Mouse (Mus musculus): ENCODE data around the gene Afmid. TPM values are rescaled to one million over a fixed set of nuclear protein-coding genes. Genes with fewer than 3 reads are reported as not detected.

The Afmid gene
- polyA plus RNA-seq, 1 experiment from 2014 or later, result 7.2 TPM

DNA sequence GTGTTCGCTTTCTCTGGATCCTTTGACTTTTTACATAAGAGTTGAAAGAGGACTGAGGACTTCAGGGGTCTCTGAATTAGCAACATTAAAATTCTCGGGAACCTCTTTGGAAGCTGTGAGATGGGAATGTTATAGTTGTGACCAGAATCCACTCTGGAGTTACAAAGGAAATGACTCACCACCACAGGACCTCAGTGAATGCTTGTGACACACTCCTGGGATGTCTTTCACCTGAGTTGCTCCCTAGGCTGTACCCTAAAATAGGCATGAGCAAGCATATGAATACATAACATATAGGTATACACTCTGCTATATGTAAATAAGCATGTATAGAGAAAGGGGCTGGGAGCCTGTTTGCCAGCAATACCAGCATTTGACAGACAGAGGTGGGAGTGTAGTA, 17.7 kb downstream of the Afmid start:
- Histone ChIP-seq H3K9me3 (no peaks in the 10 kb centered on the region), H3K36me3 (no peaks in the 10 kb centered on the region), H3K4me1 (peaks cover 17% of the 10 kb centered on the region), H3K27me3 (replicated peaks) (no peaks in the 10 kb centered on the region), H3K4me3 (replicated peaks) (no peak overlapping the region), H3K27ac (no peak overlapping the region), H3K9ac (no peak overlapping the region), H3K4me2 (no peak overlapping the region)
- 80% methylated on average over 2 of the region's 2 CpGs for WGBS
- no peak for ATAC-seq (ENCODE audit: insufficient read depth, low FRiP score, low read depth)

DNA sequence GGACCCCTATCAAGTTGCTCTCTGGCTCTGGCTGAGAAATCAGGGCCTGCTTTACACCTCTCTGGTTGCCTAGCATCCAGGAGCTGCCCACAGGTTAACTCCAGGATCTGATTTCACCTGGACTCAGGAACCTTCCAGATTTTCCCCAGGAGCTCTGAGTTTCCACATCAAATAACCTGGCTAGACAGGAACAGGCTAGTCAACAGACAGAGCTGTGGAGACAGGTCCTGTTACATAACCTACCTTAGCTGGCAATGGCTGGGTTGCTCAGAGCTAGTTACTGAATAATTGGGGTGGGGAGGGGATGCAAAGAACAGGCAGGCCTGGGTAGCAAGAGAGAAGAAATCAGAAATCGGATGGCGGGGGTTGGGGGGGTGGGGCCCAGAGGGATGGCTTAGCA, 19.3 kb downstream of the Afmid start:
- Histone ChIP-seq H3K4me2 (no peak overlapping the region), H3K27me3 (replicated peaks) (no peaks in the 10 kb centered on the region), H3K27ac (no peak overlapping the region), H3K36me3 (no peaks in the 10 kb centered on the region), H3K4me1 (peaks cover 21% of the 10 kb centered on the region), H3K4me3 (replicated peaks) (no peak overlapping the region), H3K9me3 (no peaks in the 10 kb centered on the region), H3K9ac (no peak overlapping the region)
- WGBS, result 54% methylated on average over 2 of the region's 2 CpGs
- ATAC-seq (ENCODE audit: insufficient read depth, low FRiP score, low read depth), result no peak

DNA sequence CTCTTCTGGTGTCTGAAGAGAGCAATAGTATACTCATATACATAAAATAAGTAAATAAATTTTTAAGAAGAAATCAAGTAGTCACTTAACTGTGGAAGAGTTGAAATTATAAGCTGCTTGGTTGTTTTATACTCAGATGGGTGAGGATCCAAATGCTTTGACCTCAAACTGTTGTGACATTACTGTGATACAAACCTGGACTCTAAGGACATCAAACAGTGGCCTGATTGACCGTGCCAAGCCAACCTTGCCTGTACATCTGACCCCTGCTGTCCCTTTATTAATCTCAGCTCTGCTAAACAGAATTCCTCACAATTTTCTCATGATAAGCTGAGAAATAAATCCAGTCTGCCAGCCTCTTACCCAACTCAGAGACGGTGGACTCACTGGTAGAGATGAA, 19.9 kb downstream of the Afmid start:
- H3K9me3 ChIP-seq, result no peaks in the 10 kb centered on the region
- H3K9ac ChIP-seq, result no peak overlapping the region
- H3K4me1 ChIP-seq, result peaks cover 27% of the 10 kb centered on the region
- no peak for ATAC-seq (ENCODE audit: insufficient read depth, low FRiP score, low read depth)
- 77% methylated on average over 2 of the region's 2 CpGs for WGBS
- no peak overlapping the region for H3K27ac ChIP-seq
- no peak overlapping the region for H3K4me3 ChIP-seq (replicated peaks)
- no peak overlapping the region for H3K4me2 ChIP-seq
- no peaks in the 10 kb centered on the region for H3K36me3 ChIP-seq
- no peaks in the 10 kb centered on the region for H3K27me3 ChIP-seq (replicated peaks)

DNA sequence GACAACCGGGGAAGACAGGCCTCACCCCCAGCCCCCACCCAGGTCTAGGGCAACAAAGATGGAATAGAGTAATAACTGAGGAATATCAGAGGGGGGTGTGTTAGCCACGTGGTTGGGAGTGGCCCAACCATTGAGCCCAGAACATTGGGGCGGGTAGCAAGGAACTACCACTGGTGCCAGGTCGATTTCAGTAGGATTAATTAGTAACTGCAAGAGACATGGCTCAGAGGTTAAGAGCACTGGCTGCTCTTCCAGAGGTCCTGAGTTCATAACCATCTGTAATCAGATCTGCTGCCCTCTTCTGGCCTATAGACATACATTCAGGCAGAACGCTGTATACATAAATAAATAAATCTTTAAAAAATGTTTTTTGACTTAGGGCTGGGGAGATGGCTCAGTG, 20.9 kb downstream of the Afmid start:
- Histone ChIP-seq H3K27me3 (replicated peaks) (no peaks in the 10 kb centered on the region), H3K4me1 (peaks cover 32% of the 10 kb centered on the region), H3K27ac (no peak overlapping the region), H3K9me3 (no peaks in the 10 kb centered on the region), H3K4me3 (replicated peaks) (no peak overlapping the region), H3K9ac (no peak overlapping the region), H3K36me3 (0 out of 2 replicates have a peak, but pooled peaks cover 2% of the 10 kb centered on the region), H3K4me2 (no peak overlapping the region)
- 0 out of 2 replicates have a peak, but pooled peaks have one; percentile 4 for ATAC-seq (ENCODE audit: insufficient read depth, low FRiP score, low read depth)
- 43% methylated on average over 5 of the region's 5 CpGs for WGBS

DNA sequence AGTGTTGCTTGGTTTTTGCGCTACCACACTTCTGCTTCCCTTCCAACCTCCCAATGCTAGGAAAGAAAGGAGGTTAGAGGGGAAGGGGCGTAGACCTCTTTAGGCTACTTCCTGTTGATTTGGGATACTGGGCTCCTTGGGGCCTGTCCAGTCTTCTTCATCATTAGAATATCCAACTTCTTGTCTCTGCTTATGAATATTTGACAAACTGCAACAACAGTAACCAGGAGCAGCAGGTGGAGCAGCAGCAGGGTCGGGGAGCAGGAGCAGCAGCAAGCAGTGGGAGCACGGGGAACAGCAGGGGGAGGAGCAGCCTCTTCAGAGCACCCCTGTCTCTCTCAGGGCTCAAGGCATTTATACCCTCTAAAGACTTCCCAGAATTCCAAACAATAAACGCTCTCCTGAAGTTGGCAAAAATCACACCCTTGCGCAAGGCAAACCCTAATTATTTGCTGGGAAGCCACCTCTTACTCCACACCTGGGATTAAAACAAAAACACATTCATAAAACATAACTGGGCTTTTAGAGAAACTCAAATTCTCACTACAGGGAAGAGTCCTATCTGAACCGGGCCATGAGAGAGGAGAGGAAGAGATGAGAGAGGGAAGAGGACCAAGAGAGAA, 22.0 kb downstream of the Afmid start:
- Histone ChIP-seq H3K27ac (peak overlapping the region; percentile 99), H3K9ac (peak overlapping the region; percentile 84; the same call in 1 of the 2 replicates), H3K9me3 (no peaks in the 10 kb centered on the region), H3K4me3 (replicated peaks) (peak overlapping the region; percentile 71), H3K4me2 (peak overlapping the region; percentile 89), H3K36me3 (peaks cover 10% of the 10 kb centered on the region), H3K4me1 (peaks cover 32% of the 10 kb centered on the region), H3K27me3 (replicated peaks) (no peaks in the 10 kb centered on the region)
- no peak for ATAC-seq (ENCODE audit: insufficient read depth, low FRiP score, low read depth)
- 70% methylated on average over 7 of the region's 7 CpGs for WGBS

DNA sequence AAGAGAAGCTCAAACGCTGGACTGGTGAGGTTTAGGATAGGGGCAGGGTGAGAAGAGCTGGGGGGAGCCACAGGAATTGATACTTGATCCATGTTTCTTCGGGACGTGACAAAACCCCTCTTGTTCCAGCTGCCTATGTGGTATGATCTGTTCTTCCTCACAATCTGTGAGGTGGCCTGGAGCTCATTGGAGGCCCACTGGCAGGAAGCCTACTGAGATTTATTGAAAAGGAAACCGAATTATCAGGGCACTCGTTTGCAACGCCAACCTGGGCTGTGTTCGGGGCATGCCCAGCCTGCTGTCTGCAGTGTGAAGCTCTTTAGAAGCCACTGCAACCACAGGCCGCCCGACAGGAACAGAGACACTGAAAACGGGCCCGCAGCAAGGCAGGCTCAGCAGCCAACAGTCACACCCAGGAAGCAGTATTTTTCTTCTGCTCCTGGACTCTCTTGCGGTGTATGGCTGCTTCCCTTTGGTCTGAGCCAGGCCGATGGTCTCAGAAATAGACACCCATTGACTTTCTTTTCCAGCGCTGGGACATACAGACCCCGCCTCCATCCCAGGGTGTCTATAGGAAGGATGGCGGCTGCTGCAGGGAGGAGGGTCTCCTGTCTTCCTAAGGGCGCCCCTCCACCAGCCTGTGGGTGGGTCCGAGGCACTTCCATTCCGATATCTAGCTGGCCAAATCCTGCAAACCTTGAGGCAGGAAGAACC, 22.7 kb downstream of the Afmid start:
- Histone ChIP-seq H3K9ac (peak overlapping the region; percentile 84), H3K4me1 (peaks cover 32% of the 10 kb centered on the region), H3K4me3 (replicated peaks) (peak overlapping the region; percentile 71), H3K36me3 (peaks cover 16% of the 10 kb centered on the region), H3K4me2 (peak overlapping the region; percentile 89), H3K27me3 (replicated peaks) (no peaks in the 10 kb centered on the region), H3K27ac (peak overlapping the region; percentile 99), H3K9me3 (no peaks in the 10 kb centered on the region)
- peak; percentile 65 for ATAC-seq (ENCODE audit: insufficient read depth, low FRiP score, low read depth)
- WGBS, result 6% methylated on average over 19 of the region's 19 CpGs

DNA sequence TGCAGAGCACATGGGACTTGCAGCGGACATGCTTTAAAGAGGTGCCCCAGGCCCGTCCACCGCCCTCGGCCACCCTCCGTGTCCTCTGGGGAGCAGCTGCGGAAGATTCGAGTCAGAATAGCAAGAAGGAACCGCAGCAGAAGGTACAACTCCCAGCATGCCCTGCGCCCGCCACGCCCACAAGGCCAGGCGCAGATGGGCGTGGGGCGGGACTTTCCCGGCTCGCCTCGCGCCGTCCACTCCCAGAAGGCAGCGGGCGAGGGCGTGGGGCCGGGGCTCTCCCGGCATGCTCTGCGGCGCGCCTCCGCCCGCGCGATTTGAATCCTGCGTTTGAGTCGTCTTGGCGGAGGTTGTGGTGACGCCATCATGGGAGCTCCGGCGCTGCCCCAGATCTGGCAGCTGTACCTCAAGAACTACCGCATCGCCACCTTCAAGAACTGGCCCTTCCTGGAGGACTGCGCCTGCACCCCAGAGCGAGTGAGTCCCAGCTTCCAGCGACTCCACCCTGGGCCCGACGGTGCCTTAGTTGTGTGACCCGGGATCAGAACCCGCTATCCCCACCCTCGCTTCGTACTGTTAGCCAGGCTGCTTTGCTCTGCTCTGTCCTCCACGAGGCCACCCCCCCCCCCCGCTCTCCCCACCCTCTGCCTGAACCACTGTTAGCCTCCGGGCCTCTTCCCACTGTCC, 23.4 kb downstream of the Afmid start, which contains the start of gene Birc5:
Birc5 (plus strand) TSS at position 267 of the 687 bp plus-strand sequence.
- Histone ChIP-seq H3K36me3 (peaks cover 22% of the 10 kb centered on the region), H3K4me1 (peaks cover 32% of the 10 kb centered on the region), H3K4me2 (peak within 1 kb of the TSS; percentile 89), H3K9ac (peak within 1 kb of the TSS; percentile 84), H3K27me3 (replicated peaks) (no peaks in the 10 kb centered on the region), H3K9me3 (no peaks in the 10 kb centered on the region), H3K4me3 (replicated peaks) (peak within 1 kb of the TSS; percentile 71), H3K27ac (peak within 1 kb of the TSS; percentile 99)
- ATAC-seq (ENCODE audit: insufficient read depth, low FRiP score, low read depth), result peak; percentile 95
- WGBS, result under 1% methylated on average over 51 of the region's 51 CpGs

DNA sequence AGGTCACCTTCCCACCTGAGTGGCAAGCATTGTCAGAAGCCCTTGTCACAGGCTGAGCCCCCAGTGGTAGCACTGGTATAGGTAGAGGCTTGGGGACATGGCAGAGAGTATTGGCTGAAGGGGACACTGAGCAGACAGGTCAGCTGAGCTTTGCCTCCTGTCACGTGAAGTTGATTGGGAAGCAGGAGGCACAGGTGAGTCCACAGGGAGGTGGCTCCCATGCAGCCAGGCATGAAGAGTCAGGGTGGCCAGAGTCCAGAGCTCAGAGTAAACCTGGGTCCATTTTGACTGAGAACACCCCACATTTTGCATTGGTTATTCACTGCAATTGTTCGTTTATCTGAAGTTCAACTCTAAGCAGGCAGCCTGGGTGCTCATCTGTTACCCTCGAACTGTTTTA, 27.2 kb downstream of the Afmid start:
- Histone ChIP-seq H3K4me2 (no peak overlapping the region), H3K27ac (no peak overlapping the region), H3K4me3 (replicated peaks) (no peak overlapping the region), H3K27me3 (replicated peaks) (no peaks in the 10 kb centered on the region), H3K9me3 (no peaks in the 10 kb centered on the region), H3K4me1 (peaks cover 22% of the 10 kb centered on the region), H3K36me3 (peaks cover 53% of the 10 kb centered on the region), H3K9ac (no peak overlapping the region)
- no peak for ATAC-seq (ENCODE audit: insufficient read depth, low FRiP score, low read depth)
- WGBS, result 78% methylated on average over 3 of the region's 3 CpGs

DNA sequence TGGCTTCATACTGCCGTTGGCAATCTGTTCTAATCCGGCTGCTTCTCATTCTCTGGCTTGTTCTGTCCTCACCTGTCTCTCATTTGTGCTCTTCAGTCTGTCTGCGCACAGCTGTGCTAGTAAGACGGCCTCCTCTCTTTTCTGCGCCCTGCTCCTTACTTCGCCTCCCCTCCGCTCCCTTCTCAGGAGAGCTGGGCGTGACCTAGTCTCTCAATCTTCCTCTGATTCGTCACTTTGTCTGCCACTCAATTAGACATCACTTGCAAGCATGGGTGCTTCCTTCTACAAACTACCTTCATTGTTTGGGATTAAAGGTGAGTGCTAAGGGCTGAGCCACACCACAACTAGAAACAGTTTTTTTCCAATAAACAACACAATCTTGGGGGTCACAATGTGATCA, 28.5 kb downstream of the Afmid start:
- no peak overlapping the region for H3K27ac ChIP-seq
- no peak overlapping the region for H3K4me3 ChIP-seq (replicated peaks)
- H3K4me2 ChIP-seq, result no peak overlapping the region
- H3K4me1 ChIP-seq, result peaks cover 18% of the 10 kb centered on the region
- no peak for ATAC-seq (ENCODE audit: insufficient read depth, low FRiP score, low read depth)
- no peaks in the 10 kb centered on the region for H3K9me3 ChIP-seq
- no peak overlapping the region for H3K9ac ChIP-seq
- no peaks in the 10 kb centered on the region for H3K27me3 ChIP-seq (replicated peaks)
- 90% methylated on average over 9 of the region's 9 CpGs for whole genome bisulfite sequencing
- H3K36me3 ChIP-seq, result peaks cover 53% of the 10 kb centered on the region

DNA sequence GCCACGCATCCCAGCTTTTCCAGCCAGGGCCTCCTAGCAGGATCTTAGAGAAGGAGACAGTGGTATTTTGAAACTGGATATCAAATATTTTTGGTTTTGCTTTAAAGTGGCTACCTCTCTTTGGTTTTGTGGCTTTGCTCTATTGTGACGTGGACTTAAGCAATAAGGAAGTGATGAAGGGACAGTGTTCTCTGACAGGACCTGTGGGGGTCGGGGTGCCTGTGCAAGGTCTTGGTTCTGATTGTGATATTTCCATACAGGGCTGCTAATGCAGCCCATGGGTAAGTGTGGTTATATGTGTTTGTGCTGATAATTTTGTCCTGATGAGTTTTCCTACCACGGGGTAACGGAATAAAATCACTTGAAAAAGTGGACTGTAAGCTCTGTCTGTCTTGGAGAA, 29.6 kb downstream of the Afmid start:
- no peak for ATAC-seq (ENCODE audit: insufficient read depth, low FRiP score, low read depth)
- WGBS, result 94% methylated on average over 5 of the region's 5 CpGs
- H3K36me3 ChIP-seq, result peaks cover 53% of the 10 kb centered on the region

DNA sequence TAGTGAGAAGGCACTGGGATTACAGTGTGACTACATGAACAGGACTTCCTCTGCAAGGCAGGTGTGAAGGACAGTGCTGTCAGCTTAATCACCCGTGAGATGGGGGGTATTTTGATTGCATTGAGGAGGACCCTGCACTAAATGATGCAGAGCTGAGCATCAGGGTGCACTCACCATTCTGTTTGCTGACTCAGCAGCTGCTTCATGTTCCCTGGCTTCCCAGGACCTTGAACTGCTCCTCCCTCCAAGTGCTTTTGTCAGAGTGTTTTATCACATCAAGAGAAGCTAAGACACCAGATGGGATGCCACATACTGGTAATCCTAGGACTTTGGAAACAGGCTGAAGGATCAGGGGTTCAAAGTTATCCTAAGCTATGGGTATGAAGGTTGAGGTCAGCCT, 30.3 kb downstream of the Afmid start:
- no peak for ATAC-seq (ENCODE audit: insufficient read depth, low FRiP score, low read depth)
- Histone ChIP-seq H3K4me3 (replicated peaks) (no peak overlapping the region), H3K4me1 (0 out of 2 replicates have a peak, but pooled peaks cover 5% of the 10 kb centered on the region), H3K27me3 (replicated peaks) (peaks cover 14% of the 10 kb centered on the region), H3K9me3 (no peaks in the 10 kb centered on the region), H3K27ac (no peak overlapping the region), H3K9ac (no peak overlapping the region), H3K36me3 (peaks cover 53% of the 10 kb centered on the region), H3K4me2 (no peak overlapping the region)
- 65% methylated on average over 1 of the region's 1 CpGs for WGBS

More for the DNA sequence above, 29.6 kb downstream of the Afmid start:
- H3K9me3 ChIP-seq, result no peaks in the 10 kb centered on the region
- peaks cover 7% of the 10 kb centered on the region for H3K4me1 ChIP-seq
- H3K4me3 ChIP-seq (replicated peaks), result no peak overlapping the region
- H3K4me2 ChIP-seq, result no peak overlapping the region
- H3K27me3 ChIP-seq (replicated peaks), result peaks cover 8% of the 10 kb centered on the region
- no peak overlapping the region for H3K27ac ChIP-seq
- H3K9ac ChIP-seq, result no peak overlapping the region

DNA sequence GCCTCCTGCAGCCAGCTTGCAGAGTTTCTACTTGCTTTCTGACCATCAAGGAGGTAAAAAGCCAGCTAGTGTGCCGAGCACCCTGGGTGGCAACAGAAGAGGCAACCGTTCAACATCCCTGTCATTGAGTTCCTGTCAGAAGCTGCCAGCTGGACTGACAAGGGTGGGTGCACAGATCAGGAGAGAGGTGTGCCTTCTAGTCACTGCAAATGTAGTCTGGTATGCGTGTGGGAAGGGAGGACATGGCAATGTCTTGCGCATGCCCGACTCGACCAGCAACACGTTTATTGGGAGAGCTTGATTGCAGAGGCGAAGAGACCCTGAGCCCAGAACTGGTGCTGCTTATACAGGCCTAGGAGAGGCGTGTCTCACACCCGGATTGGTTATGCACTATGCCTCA, 31.7 kb downstream of the Afmid start:
- Histone ChIP-seq H3K27ac (no peak overlapping the region), H3K27me3 (replicated peaks) (peaks cover 19% of the 10 kb centered on the region), H3K9ac (no peak overlapping the region), H3K4me1 (0 out of 2 replicates have a peak, but pooled peaks cover 2% of the 10 kb centered on the region), H3K9me3 (no peaks in the 10 kb centered on the region), H3K4me2 (no peak overlapping the region), H3K4me3 (replicated peaks) (no peak overlapping the region), H3K36me3 (peaks cover 46% of the 10 kb centered on the region)
- ATAC-seq (ENCODE audit: insufficient read depth, low FRiP score, low read depth), result no peak
- 91% methylated on average over 10 of the region's 10 CpGs for WGBS

Measured in stomach, embryonic 15.5 days (tissue).